Mouse (Mus musculus) 3134 (cell line): ENCODE measurements around the gene Elmo3.
"Not testable (repeated sequence)": the region's sequence is repeated elsewhere in the genome, so short reads cannot be mapped to it uniquely, and the experiment has no call there.

Source experiments
- DNase-seq: peaks from one replicate; pipeline ENCODE4 v3.0.0-alpha.2; 2011; ENCODE audit warnings: low spot score; ENCODE audit not compliant: insufficient read length; ENCODE audit errors: extremely low read depth

The Elmo3 gene

DNA sequence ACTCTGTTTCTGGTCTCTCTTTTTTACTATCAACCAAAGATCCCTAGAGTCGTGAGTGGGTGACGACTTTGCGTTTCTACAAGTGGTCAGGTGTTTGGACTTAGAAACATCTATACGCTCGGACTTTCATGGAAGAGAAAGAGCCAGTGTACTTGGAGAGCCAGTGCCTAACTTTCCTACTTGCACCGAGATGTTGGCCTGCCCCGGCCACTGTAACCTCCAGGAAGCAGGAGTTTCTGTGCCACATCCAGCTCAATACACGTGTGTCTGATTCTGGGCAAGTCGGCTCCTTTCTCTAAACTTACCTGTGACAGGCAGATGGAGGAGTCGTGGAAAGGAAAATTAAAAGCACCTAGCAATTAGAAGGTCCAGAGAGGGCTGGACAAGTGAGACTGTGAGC, 29.6 kb upstream of the Elmo3 start, which contains the start of gene Nol3:
TSS of gene Nol3 (plus strand) at position 301 of the 400 bp plus-strand sequence.
- no peak for DNase-seq

DNA sequence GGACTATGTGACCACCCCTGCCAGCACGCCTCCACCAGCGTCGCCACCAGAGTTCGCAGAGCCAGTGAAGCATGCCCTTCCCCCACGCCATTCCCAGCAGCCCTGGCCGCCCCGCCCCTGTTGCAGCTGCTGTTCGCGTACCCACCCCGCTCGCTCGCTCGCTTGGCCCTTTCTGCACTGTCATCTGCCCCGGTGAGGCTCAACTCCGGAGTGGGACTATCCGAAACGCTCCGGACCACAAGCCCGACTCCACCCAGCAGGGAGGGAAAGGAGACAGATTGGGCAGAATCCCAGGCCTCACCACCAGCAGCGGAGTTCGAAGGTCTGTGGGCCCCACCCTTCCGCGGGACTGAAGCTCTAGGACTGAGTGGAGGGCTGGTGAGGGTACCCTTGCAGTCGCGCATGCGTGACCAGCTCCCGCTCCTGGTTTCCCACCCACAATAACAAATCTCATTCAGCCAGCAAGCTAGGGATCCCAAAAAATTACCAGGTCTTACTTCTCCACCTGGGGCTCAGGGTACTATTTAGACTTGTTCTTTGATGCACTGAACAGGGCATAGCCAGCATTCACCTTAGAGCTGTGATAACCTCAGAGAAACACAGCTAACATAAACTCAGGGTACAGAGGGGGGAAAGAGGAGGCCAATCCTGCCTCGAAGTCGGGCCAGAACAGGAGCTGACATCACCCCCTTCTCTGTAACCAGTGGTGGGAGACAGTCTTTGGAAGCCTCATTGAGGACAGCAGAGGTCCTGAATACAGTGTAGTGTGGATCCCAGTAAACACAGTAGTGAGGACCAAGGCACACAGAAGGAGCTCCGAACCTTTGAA, 28.9 kb upstream of the Elmo3 start:
- DNase-seq = no peak

DNA sequence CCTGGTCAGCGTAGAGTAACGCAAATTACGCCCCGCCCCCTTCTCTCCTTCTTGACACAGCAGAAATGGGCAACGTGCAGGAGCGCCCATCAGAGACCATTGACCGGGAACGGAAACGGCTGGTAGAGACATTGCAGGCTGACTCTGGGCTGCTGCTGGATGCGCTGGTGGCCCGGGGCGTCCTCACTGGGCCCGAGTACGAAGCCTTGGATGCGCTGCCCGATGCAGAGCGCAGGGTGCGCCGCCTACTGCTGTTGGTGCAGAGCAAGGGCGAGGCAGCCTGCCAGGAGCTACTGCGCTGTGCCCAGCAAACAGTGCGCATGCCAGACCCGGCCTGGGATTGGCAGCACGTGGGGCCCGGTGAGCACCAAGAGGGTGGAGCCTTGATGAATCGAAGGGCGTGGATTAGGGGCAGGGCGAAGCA, 26.5 kb upstream of the Elmo3 start:
- no peak for DNase-seq

DNA sequence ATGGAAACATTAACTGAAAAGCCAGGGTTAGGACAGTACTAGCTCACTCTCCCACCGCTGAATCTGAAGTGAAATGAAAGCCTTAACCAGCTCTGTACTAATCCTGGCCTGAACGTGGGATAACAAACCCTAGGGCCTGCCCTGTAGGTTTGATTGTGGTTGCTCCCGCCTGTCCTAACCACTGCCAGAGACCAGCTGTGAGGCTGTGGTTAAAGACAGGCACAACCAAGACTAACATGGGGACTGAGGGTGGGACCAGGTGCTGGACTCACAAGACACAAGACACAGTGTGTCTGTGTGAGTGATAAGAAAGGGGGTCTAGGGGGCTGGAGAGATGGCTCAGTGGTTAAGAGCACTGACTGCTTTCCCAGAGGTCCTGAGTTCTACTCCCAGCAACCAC, 24.8 kb upstream of the Elmo3 start:
- no peak for DNase-seq

DNA sequence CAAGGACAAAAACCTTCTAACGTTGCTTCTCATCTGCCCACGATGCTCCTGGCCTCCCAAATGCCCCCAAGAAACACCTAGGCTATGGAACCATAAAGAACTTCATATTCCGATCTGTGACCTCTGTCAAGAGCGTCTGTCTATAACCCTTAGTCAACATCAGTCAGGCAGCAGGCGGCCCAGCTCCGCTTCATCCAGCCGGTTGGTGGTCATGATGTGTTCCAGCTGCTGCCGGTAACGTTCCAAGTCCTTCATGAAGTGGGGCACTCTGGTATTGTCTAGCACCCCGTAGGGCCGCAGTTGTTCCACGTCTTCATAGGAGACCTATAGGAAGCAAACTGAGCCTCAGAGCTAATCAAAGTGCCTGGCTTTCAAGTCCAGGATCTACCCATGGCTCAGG, 23.6 kb upstream of the Elmo3 start:
- DNase-seq = no peak

DNA sequence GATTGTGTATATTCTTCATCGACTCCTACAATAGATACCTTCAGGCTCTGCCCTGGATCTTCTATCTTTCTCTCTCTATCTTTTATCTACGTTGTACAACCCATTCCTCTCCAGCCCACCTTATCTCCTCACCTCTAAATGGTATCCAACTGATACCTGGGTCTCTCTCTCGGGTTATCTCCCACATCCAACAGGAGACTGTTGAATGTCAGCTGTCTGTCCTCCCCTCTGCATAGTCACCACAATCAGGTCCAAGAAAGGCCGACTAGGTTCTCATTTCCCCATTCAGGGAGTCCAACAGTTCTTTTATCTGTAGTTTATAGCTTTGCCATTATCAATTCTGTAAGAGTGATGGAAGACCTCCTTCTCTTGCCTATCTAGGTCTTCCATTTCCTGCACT, 23.2 kb upstream of the Elmo3 start:
- DNase-seq = no peak

DNA sequence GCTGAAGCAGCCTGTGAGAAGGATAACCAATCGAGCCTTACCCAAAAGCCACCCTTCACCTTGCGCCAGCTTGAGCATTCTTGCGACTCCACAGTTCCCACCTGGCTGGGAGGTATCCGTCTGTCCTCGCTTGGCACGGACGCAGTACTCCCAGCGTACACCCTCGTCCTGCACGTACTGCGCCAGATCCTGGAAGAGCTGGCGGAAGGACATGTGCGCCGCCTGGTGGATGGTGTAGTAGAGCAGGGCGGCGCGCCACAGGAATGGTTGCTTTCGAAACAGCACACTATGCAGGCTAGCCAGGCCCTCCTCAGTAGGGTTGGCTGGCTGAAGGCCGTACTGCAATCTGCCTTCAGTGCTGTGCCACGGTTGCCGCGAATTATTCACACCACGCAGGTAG, 22.3 kb upstream of the Elmo3 start:
- no peak for DNase-seq

DNA sequence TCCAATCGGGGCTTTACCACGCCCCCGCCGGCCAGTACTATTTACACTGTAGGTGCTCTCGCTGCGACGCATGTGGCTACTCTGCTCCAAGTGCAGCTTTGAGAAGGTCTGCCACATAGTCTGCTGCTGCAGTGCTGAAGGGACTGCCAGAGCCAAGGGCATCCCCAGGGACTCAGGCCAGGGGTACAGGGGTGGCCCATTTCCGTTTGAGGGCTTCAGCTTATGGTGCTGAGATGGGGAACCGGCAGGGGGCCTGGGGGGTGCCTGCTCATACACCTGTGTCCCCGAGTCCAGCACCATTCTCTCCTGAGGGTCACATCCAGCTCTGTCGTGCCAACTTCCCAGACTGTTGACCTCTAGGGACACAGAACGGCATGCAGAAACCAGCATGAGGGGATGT, 19.9 kb upstream of the Elmo3 start:
- DNase-seq = no peak

DNA sequence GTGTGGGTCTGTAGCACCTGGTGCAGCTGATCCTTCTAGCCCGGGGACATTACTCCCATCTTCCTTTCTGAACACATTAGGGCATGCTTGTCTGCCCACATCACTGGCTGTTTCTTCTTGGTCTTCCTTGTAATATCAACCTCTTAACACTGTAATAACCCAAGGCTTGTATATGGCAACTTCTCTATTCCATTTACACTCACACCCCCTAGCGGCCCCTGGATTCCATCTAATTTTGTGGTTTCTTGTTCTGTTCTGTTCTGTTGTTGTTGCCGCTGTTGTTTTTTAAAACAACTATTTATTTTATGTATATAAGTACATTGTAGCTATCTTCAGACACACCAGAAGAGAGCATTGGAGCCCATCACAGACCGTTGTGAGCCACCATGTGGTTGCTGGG, 18.5 kb upstream of the Elmo3 start:
- no peak for DNase-seq

DNA sequence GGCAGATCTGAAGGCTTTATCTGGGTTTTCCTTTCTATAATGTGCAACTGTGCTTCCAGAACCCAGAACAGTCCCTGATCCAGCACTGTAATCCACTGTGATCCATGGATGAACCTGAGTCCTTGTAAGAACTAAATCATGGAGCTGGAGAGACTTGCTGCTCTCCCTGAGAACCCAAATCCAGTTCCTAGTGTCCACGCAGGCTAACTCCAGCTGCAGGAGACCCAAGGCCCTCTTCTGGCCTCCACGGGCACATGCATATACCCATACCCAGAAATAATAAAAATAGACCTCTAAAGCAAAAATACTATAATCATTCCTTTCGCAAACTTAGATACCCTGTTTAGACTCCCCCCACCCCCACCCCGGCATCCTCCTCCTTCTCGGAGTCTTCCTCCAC, 17.2 kb upstream of the Elmo3 start:
- no peak for DNase-seq

DNA sequence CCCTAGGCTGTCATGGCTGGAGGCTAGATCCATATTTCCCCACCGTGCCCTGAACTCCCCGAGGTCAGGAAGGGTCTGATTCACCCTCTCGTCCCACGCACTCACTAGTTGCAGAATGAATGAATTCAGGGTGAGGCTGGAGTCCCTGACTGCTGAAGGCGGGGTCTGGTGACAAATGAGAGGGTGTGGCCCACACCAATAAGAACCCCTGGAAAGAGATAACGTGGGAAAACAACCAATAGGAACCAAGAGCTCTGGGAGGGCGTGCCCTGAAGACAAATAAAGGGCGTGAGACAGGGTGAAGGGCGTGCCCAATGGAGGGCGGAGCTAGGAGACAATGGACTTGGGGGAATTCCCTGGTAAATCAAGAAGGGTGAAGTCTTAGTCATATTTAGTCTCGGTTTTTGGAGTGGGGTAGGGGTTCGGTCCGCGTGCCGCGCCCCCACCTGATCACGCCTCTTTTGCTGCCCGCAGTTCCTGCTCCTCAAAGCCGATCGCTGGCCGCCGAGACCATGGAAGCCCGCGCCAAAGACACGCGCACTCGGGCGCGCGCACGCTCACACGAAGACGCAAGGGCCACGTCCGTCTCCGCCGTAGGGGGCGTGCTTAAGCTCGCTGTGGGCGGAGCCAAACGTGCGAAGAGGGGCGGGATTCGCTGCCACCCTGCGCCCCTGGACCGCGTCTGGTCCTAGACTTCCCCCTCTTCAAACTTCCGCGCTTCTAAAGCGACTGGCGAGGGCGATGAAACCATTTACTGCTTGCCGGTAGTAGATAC, 16.3 kb upstream of the Elmo3 start:
- DNase-seq = peak; percentile 95

DNA sequence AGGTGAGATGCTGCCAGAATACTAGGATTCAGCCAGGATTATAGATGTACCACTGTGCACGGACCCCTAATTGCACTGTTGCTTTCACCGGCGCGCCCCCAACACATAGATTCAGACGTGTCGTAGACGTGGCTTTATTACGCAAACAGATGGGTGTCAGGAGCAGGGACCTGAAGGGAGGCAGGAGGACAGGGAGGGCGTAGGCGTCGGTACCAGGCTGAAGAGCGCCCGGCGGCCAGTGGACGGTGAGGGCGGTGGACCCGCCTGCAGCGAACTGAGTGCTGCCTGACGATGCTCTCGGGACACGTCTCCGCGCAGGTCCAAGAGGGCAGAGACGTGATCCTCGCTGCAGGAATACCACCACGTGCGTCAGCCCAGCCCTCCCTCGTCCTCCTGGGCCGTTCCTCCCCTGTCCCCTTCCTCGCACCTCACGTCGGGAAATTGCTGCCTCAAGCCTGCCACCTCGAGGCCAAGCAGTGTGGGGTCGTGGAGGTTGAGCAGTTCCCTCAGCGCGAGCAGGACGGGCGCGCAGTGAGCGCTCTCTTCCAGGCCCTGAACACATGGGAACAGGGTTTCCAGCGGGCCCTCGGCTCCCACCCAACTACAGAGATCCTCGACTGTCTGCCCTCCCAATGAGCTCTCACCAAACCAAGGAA, 15.5 kb upstream of the Elmo3 start, which contains the start of gene 4931428F04Rik:
TSS of gene 4931428F04Rik (minus strand) at position 60 of the 656 bp plus-strand sequence.
- DNase-seq = no peak

DNA sequence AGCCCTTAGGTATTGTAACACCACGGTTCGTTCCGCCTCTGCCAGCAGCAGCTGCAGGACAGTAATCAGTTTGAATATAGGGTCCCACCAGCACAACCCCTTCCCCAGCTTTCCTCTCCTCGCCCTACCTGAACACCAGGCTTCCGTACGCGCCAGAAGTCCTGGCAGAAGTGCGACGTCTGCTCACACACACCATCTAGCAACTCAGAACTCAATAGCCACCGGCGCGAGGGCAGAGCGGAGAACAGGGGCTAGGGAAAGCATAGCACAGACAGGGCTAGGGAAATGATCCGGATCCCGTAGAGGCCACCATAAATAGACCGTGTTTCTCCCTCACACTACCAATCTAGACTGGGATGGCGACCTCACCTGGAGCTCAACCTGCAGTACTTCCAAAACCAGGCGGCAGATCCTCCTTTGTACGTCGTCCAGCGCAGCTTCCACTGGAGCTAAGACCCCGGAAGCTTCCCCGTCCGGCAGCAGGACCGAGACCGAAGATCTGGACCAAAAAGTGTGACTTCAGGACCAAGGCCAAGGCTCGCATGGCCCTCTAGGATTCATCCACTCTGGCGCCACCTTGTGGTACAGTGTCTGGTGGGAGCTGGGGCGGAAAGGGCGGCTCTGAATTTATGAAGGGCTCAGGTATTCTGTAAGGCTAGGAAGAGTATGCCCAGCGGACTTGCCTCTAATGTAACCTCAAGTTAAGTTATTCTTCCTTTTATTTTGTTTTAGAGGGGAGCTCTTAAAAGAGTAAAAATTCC, 14.7 kb upstream of the Elmo3 start:
- DNase-seq = peak; percentile 52

DNA sequence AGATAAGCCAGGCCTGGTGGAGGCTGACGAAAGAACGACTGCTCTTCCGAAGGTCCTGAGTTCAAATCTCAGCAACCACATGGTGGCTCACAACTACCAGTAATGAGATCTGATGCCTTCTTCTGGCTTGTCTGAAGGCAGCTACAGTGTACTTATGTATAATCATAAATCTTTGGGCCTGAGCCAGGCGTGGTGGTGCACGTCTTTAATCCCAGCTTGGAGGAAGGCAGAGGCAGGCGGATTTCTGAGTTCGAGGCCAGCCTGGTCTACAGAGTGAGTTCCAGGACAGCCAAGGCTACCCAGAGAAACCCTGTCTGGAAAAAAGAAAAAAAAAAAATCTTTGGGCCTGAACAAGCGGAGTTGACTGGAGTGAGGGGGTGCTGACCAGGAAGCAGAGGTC, 14.0 kb upstream of the Elmo3 start:
- not testable (repeated sequence) for DNase-seq

DNA sequence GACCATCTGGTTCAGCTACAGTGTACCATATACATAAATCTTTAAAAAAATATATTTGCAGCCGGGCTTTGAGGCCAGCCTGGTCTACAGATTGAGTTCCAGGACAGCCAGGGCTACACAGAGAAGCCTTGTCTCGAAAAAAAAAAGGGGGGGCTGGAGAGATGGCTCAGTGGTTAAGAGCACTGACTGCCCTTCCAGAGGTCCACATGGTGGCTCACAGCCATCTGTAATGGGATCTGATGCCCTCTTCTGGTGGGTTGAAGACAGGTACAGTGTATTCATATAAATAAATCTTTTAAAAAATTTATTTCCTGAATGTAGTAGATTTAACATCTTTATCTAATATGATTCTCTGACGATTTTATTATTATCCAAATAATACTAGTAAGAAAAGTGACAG, 13.6 kb upstream of the Elmo3 start:
- not testable (repeated sequence) for DNase-seq

DNA sequence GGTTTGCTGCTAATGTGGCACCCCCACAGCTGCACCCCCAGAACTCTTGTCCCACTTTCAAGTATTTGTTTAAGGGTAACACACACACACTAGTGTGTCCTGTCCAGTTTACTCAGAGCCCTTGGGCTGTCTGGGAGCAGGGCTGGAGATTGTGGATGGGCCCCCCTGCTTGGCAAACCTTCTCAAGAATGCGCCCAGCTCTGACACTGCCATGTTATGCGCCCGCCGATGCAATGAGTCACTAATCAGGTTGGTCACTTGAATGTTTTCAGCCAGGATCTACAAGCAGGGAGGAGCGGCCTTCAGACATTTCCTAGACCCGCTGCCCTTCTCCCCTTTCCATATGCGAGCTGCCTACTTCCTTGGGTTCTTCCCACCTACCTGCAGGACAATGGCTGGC, 12.9 kb upstream of the Elmo3 start:
- peak; percentile 65 for DNase-seq

DNA sequence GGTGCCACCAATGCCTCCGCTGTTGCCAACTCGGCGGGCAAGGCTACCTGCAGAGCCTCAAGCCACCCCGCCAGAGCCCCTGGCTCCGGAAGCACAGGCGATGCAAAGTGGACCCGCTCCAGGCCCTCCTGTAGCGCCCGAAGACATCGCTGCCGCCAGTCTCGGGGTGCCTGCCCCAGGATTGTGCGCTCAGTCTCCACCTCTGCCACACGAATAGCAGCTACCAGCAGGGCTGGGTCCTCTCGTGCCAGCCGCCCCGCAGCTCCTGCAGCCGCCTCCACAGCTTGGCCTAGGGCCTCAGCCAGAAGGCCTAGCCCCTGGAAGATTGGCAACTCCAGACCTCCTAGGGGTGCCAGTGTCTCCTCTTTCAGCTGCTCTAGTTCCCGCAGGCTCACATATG, 12.0 kb upstream of the Elmo3 start:
- DNase-seq = no peak

DNA sequence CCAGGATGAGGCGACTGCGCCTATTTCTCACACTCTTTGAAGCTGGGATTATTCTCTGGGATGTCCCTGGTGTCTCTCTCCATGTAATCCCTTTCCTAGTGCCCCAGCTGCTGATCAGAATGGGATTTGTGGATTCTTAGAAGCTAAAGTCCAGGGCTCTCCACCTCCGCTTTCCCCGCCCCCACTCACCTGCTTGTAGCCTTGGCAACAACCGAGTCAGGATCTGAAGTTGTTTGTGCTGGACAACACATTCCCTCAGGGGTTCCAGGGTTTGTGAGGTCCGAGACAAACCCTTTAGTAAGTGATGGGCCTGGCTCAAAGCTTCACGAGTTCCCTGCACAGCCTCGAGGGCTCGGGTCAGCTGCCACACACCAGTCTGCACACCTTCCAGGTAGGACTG, 10.6 kb upstream of the Elmo3 start:
- no peak for DNase-seq

DNA sequence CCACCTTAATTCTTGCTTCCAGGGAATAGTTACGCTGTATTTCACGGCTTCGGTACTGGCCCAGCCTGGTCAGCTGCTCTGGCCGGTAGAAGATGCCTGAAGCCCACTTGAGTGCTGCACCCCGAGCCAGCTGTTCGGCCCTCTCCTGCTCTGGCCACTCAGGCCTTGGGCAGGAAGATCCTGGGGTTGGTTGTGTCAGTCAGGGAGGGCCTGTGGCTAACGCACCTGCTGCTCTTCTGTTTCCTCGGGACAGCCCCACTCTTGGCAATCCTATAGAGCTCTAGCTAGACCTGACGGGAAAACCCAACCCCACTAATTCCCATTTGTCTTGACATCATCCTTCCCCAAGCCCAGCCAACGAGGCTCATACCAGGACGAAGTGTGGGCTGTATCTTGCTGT, 10.1 kb upstream of the Elmo3 start:
- no peak for DNase-seq

DNA sequence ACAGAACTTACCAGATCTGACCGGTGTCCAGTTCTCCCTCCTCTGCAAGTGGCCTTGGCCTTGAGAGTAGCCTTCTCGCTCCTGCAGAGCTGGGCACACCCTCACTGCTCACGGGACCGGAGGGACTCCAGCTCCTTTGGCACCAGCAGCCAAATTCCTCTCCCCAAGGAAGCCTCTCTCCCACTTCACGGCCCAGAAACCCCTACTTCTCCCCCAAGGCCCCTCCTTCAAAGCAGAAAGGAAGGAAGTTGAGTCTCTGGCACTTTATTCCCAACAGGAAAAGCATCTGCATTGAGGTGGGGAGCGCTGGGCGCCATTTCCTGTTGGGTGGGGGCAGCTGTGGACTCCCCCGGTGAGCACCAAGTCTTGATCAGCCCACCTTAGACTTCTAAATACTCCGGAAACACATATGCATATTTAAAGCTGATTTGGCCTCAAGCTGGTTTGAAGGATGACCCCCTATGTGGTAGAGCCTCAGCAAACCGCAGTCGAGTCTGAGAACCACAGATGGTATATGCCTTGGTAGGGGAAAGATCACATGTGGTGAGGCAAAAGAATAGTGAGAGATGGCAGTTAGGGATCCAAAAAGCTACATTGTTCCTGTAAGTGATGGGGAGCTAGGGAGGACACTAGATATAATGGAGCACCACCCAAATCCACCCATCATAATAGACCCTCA, 9.4 kb upstream of the Elmo3 start, which contains the start of gene Exoc3l:
TSS of gene Exoc3l (minus strand) at position 207 of the 679 bp plus-strand sequence.
- DNase-seq = no peak
